Mouse (Mus musculus) liver, embryonic 14.5 days (tissue): ENCODE data around the gene Evx2.

Experiments used
- CTCF ChIP-seq: IDR thresholded peaks from 2 replicates; pipeline ENCODE4 v1.5.1; 2016; ENCODE audit warnings: antibody characterized with exemption, low read depth, control low read depth
- EP300 ChIP-seq: IDR thresholded peaks from 2 replicates; pipeline ENCODE4 v1.6.1; 2016; ENCODE audit warnings: antibody characterized with exemption, low read depth

DNA sequence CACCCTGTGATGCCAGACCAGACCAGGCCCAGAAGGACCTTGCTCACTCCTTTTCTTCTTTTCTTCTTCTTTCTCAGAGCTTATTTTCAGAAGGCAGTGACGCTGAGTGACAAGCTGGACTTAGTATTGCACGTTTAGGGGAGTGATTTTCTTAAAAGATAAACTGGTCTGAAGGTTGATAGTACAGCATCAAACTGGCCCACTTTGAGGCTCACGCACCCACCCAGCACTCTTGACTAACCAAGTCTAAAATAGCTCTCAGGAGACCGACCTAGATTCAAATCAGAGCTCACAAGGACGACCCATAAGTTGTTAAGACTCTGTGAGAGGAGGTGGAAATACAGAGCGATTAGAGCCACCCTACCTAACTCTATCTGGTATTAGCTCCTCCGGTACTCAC, 7.1 kb upstream of the Evx2 start:
- TF ChIP-seq CTCF = no peak
- no peak for TF ChIP-seq EP300
